Mouse (Mus musculus) bone marrow macrophage, adult 2 months (primary cell): ENCODE results near the gene Scube1. TPM values are rescaled to one million over a fixed set of nuclear protein-coding genes. Genes with fewer than 3 reads are reported as not detected.

Experiments used
- H3K27ac ChIP-seq: 2 replicates; pipeline ENCODE4 v1.5.1; 2012; ENCODE audit warnings: low read depth, low read length; ENCODE audit not compliant: insufficient read depth
- H3K4me1 ChIP-seq: 2 replicates; pipeline ENCODE4 v1.6.1; 2012; ENCODE audit warnings: low read length; ENCODE audit not compliant: control insufficient read depth, insufficient read depth
- H3K4me3 ChIP-seq: 2 replicates; pipeline ENCODE4 v1.5.1; 2012; ENCODE audit warnings: mild to moderate bottlenecking, low read length, moderate library complexity; ENCODE audit not compliant: insufficient read depth
- CTCF ChIP-seq: IDR thresholded peaks from 2 replicates; pipeline ENCODE4 v1.5.1; 2012; ENCODE audit warnings: low read depth, mild to moderate bottlenecking, low read length, moderate library complexity
- POLR2A ChIP-seq: IDR thresholded peaks from 2 replicates; pipeline ENCODE4 v1.6.1; 2012; ENCODE audit warnings: mild to moderate bottlenecking, low read depth, low read length, borderline replicate concordance
- polyA plus RNA-seq: library from polyadenylated mRNA; stranded (reverse); fragments of >200 nt; gene quantifications from 2 replicates; pipeline ENCODE4 v1.2.4, GENCODE M21; 2012; ENCODE audit not compliant: missing spikeins, insufficient read depth, insufficient read length

Gene Scube1
- polyA plus RNA-seq, 1 experiment: not detected

- H3K4me3 ChIP-seq: no peak overlapping the region
- no peak for TF ChIP-seq POLR2A
- TF ChIP-seq CTCF: no peak
- peaks cover 29% of the 10 kb centered on the region for H3K4me1 ChIP-seq
- H3K27ac ChIP-seq: peak overlapping the region; percentile 63
Observed at GRCm38 (mm10) chr15:83560941-83561477, 163.8 kb downstream of the Scube1 start.

GRCm38 (mm10) chr15:83555161-83555974, 169.5 kb downstream of the Scube1 start:
- Histone ChIP-seq H3K4me1 (peaks cover 8% of the 10 kb centered on the region; the same call in 1 of the 2 replicates), H3K27ac (peak overlapping the region; percentile 62), H3K4me3 (peak overlapping the region; percentile 88)
- TF ChIP-seq CTCF: no peak

Other genes with a start within 250 kb of the Scube1 start
- gene Ttll1, start 214.1 kb downstream of the Scube1 start, polyA plus RNA-seq: 7.2 and 9.1 TPM in 2 replicates
- gene Bik, start 198.2 kb downstream of the Scube1 start, polyA plus RNA-seq: 1.2 TPM in 1 of 2 replicates, not detected in the other
- gene Tspo, start 161.4 kb downstream of the Scube1 start, polyA plus RNA-seq: 203 and 204 TPM in 2 replicates
- gene Mcat, start 161.2 kb downstream of the Scube1 start, polyA plus RNA-seq: 7.3 and 8.6 TPM in 2 replicates
- gene Ttll12, start 129.9 kb downstream of the Scube1 start, polyA plus RNA-seq: 11.2 and 14.1 TPM in 2 replicates
- not detected in 2 replicates for gene Mpped1, start 54.4 kb upstream of the Scube1 start, polyA plus RNA-seq